Mouse (Mus musculus) lung, embryonic 16.5 days (tissue): ENCODE results near the gene Oxsr1. TPM values are rescaled to one million over a fixed set of nuclear protein-coding genes. Genes with fewer than 3 reads are reported as not detected.

Source experiments
- ATAC-seq: fragments of 200-750 bp; cut with Nextera tagmentation; 2 replicates; pipeline ENCODE4 v1.8.0; 2017; ENCODE audit warnings: low read depth, mild to moderate bottlenecking, moderate library complexity
- H3K27ac ChIP-seq: fragments of 300-500 bp; sonication (generic); 2 replicates; pipeline ENCODE4 v1.5.1; 2014; ENCODE audit warnings: mild to moderate bottlenecking, control low read depth, low read length
- H3K27me3 ChIP-seq: fragments of 300-500 bp; sonication (generic); 2 replicates; pipeline ENCODE4 v1.6.1; 2014; ENCODE audit warnings: low read depth, low read length, mixed read lengths; ENCODE audit not compliant: control insufficient read depth, insufficient read depth
- H3K36me3 ChIP-seq: fragments of 300-500 bp; sonication (generic); 2 replicates; pipeline ENCODE4 v1.6.1; 2014; ENCODE audit warnings: low read length; ENCODE audit not compliant: control insufficient read depth, insufficient read depth
- H3K4me1 ChIP-seq: fragments of 300-500 bp; sonication (generic); replicated peaks from 2 replicates; pipeline ENCODE4 v1.6.1; 2014; ENCODE audit warnings: low read length, mixed read lengths; ENCODE audit not compliant: control insufficient read depth, insufficient read depth
- H3K4me2 ChIP-seq: fragments of 300-500 bp; sonication (generic); 2 replicates; pipeline ENCODE4 v1.6.1; 2014; ENCODE audit warnings: low read depth, low read length, control low read depth
- H3K4me3 ChIP-seq: fragments of 300-500 bp; sonication (generic); 2 replicates; pipeline ENCODE4 v1.5.1; 2014; ENCODE audit warnings: mild to moderate bottlenecking, low read length, control low read depth
- H3K9ac ChIP-seq: fragments of 300-500 bp; sonication (generic); 2 replicates; pipeline ENCODE4 v1.6.1; 2014; ENCODE audit warnings: low read length, control low read depth
- H3K9me3 ChIP-seq: fragments of 300-500 bp; sonication (generic); 2 replicates; pipeline ENCODE4 v1.6.1; 2016; ENCODE audit warnings: low read length; ENCODE audit not compliant: control insufficient read depth
- WGBS: fragments of 180-500 bp; shearing (Covaris S2); extraction: QIAGEN DNeasy Blood & Tissue Kit; methylation state at CpG from one replicate; pipeline ENCODE4 v1.1.7; 2014; 5-methylcytosine and 5-hydroxymethylcytosine counted together
- polyA plus RNA-seq: library from polyadenylated mRNA; unstranded; fragments of >200 nt; fragmentation: Nextera tagmentation; extraction: Ambion mirVana; gene quantifications from 2 replicates; pipeline ENCODE4 v1.2.1, GENCODE M21; 2015

The Oxsr1 gene
- polyA plus RNA-seq, 1 experiment from 2014 or later = 9.3 TPM

GRCm38 (mm10) chr9:119339558-119340211 lies 17.5 kb upstream of the Oxsr1 start, which contains the start of gene Acaa1a:
TSS of gene Acaa1a (plus strand) at chr9:119339676.
- Histone ChIP-seq H3K9ac (peak within 1 kb of the TSS; percentile 91), H3K9me3 (no peaks in the 10 kb centered on the region), H3K4me2 (peak within 1 kb of the TSS; percentile 96), H3K4me1 (peaks cover 18% of the 10 kb centered on the region), H3K27ac (peak within 1 kb of the TSS; percentile 96), H3K4me3 (peak within 1 kb of the TSS; percentile 86), H3K27me3 (no peaks in the 10 kb centered on the region), H3K36me3 (peaks cover 12% of the 10 kb centered on the region)
- WGBS = under 1% methylated on average over 43 of the region's 43 CpGs
- peak; percentile 3; the same call in 1 of the 2 replicates for ATAC-seq

DNA sequence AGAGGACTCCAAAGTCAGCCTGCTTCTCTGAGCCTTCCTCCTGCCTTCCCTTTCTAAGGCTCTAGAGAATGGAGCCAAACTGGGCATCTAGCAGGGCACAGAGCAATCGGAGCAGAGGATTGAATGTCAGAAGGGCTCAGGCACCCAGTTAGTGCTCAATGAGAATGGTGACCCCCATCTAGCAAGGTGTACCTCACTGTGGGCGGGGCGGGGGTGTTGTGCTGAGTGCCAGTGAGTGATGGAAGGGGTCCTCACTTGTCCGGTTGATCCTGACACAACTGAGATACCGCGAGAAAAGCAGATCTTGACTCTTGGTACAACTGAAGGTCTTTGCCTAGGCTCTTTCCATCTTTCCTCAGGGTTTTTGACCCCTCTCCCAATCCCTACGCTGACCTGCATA lies 16.9 kb upstream of the Oxsr1 start:
- Histone ChIP-seq H3K9ac (peak overlapping the region; percentile 91), H3K27ac (no peak overlapping the region), H3K4me2 (peak overlapping the region; percentile 96), H3K9me3 (no peaks in the 10 kb centered on the region), H3K27me3 (no peaks in the 10 kb centered on the region), H3K4me1 (peaks cover 24% of the 10 kb centered on the region), H3K36me3 (peaks cover 9% of the 10 kb centered on the region), H3K4me3 (peak overlapping the region; percentile 86)
- no peak for ATAC-seq
- 38% methylated on average over 7 of the region's 7 CpGs for WGBS

DNA sequence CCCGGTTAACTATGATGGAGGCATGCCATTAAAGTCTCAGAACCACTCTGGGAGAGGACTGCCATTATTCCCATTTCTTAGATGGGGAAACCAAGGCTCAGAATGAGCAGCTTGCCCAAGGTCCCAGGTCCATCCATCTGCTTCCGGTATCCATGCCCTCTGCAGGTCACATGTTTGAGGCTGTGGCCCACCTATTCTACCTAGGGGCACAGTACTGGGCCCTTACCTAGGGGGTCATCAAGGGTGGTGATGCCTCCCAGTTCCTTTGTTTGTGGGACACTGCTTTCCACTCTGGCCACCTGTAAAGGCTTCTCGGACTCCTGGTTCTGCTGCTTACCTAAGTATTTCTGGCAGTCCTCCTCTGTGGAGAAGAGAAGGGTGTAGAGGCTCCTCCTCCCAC lies 16.1 kb upstream of the Oxsr1 start:
- no peak overlapping the region for H3K27ac ChIP-seq
- H3K9me3 ChIP-seq = no peaks in the 10 kb centered on the region
- H3K27me3 ChIP-seq = no peaks in the 10 kb centered on the region
- no peak for ATAC-seq
- peaks cover 27% of the 10 kb centered on the region for H3K4me1 ChIP-seq
- H3K36me3 ChIP-seq = peaks cover 5% of the 10 kb centered on the region; the same call in 1 of the 2 replicates
- no peak overlapping the region for H3K4me3 ChIP-seq
- no peak overlapping the region for H3K9ac ChIP-seq
- H3K4me2 ChIP-seq = no peak overlapping the region
- WGBS = 84% methylated on average over 3 of the region's 3 CpGs

DNA sequence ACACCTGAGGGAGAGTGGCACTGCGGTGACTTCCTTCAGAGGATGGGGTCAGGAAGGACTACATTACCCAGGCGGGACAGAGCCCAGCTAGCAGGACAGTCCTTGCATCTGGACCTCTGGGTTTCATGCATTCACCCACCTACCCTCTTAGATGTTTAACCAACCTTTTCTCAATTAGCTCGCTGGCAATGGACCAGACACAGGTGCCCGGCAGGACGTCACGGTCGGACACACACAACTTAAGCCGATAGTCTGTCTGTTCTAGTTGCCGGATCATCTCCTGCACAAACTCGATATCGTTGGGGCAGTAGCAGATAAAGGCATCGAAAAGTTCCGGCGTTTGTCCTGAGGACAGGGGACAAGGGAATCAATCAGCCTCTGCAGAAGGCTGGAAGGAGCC lies 15.6 kb upstream of the Oxsr1 start:
- peaks cover 5% of the 10 kb centered on the region; the same call in 1 of the 2 replicates for H3K36me3 ChIP-seq
- no peak overlapping the region for H3K27ac ChIP-seq
- H3K27me3 ChIP-seq = no peaks in the 10 kb centered on the region
- H3K9me3 ChIP-seq = no peaks in the 10 kb centered on the region
- H3K9ac ChIP-seq = no peak overlapping the region
- H3K4me3 ChIP-seq = no peak overlapping the region
- no peak overlapping the region for H3K4me2 ChIP-seq
- 93% methylated on average over 14 of the region's 14 CpGs for WGBS
- no peak for ATAC-seq
- H3K4me1 ChIP-seq = peaks cover 26% of the 10 kb centered on the region

GRCm38 (mm10) chr9:119335571-119335970 lies 13.3 kb upstream of the Oxsr1 start:
- H3K27ac ChIP-seq = no peak overlapping the region
- H3K36me3 ChIP-seq = peaks cover 5% of the 10 kb centered on the region; the same call in 1 of the 2 replicates
- no peak overlapping the region for H3K4me3 ChIP-seq
- no peak overlapping the region for H3K9ac ChIP-seq
- WGBS = 73% methylated on average over 4 of the region's 4 CpGs
- H3K9me3 ChIP-seq = no peaks in the 10 kb centered on the region
- H3K4me2 ChIP-seq = no peak overlapping the region
- H3K4me1 ChIP-seq = peaks cover 15% of the 10 kb centered on the region
- ATAC-seq = no peak
- no peaks in the 10 kb centered on the region for H3K27me3 ChIP-seq

GRCm38 (mm10) chr9:119334834-119335233 lies 12.6 kb upstream of the Oxsr1 start:
- Histone ChIP-seq H3K36me3 (peaks cover 5% of the 10 kb centered on the region; the same call in 1 of the 2 replicates), H3K27ac (peak overlapping the region; percentile 9), H3K9ac (no peak overlapping the region), H3K4me2 (no peak overlapping the region), H3K27me3 (no peaks in the 10 kb centered on the region), H3K9me3 (no peaks in the 10 kb centered on the region), H3K4me3 (no peak overlapping the region), H3K4me1 (peaks cover 11% of the 10 kb centered on the region; the same call in 1 of the 2 replicates)
- WGBS = 79% methylated on average over 2 of the region's 2 CpGs
- ATAC-seq = no peak

GRCm38 (mm10) chr9:119334324-119334723 lies 12.1 kb upstream of the Oxsr1 start:
- Histone ChIP-seq H3K27me3 (no peaks in the 10 kb centered on the region), H3K4me3 (no peak overlapping the region), H3K36me3 (peaks cover 5% of the 10 kb centered on the region; the same call in 1 of the 2 replicates), H3K4me2 (no peak overlapping the region), H3K9ac (no peak overlapping the region), H3K27ac (peak overlapping the region; percentile 9), H3K4me1 (peaks cover 11% of the 10 kb centered on the region; the same call in 1 of the 2 replicates), H3K9me3 (no peaks in the 10 kb centered on the region)
- 22% methylated on average over 10 of the region's 10 CpGs for WGBS
- ATAC-seq = peak; percentile 57

DNA sequence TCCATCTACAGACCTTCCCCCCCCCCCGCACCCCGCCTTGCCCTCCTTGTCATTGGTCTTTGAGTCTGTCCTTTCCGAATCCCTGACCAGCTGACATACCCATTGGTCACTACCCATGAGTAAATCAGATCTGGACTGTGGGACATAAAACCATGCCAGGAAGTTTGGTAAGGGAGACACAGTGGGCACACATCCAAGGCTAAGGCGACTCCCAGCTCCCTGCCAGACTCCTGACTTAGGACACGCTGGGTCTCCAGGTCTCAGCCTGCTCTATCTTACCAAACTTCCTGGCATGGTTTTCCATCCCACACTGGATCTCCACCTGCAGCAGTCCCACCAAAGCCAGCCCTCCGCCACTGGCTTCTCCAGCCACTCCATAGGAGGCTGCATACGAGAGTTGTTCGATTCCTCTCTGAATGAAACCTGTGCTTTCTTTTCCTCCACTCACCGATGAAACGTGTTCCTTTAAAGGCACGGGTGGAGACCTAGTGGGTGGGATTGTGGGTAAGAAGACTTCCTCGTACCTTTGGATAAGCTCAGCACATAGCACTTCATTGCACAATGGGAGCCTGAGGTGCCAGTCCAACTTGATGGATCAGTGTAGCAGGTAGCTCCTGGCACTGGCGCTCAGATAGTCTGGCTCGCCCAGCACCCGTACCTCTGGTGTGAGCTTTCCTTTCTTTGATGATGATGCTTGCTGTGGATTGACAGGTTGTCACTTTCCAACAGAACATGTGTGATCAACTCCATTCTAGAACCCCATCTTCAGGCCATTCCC lies 8.1 kb upstream of the Oxsr1 start:
- 84% methylated on average over 15 of the region's 15 CpGs for whole genome bisulfite sequencing
- Histone ChIP-seq H3K36me3 (no peaks in the 10 kb centered on the region), H3K4me1 (peaks cover 8% of the 10 kb centered on the region; the same call in 1 of the 2 replicates), H3K9ac (no peak overlapping the region), H3K4me2 (no peak overlapping the region), H3K9me3 (no peaks in the 10 kb centered on the region), H3K27me3 (no peaks in the 10 kb centered on the region), H3K4me3 (no peak overlapping the region), H3K27ac (no peak overlapping the region)
- ATAC-seq = no peak

DNA sequence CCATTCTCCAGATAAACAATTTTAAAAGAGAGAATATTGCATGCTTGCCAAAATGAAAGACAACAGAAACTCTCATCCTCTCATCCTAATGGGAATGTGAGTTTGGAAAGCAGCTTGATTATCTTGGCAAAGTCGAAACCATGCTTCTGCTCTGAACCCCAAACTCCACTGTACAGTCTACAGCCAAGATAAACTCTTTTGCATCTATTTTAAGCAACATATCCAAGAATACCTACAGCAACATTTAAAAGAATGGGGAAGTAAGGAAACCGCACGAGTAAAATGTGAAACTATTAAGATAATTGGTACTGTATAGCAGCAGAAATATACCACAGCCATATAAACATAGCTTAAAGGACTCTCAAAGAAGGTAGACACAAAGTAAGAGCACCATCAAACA lies 6.3 kb upstream of the Oxsr1 start:
- Histone ChIP-seq H3K9ac (no peak overlapping the region), H3K27me3 (no peaks in the 10 kb centered on the region), H3K4me2 (no peak overlapping the region), H3K4me3 (no peak overlapping the region), H3K36me3 (no peaks in the 10 kb centered on the region), H3K4me1 (no peaks in the 10 kb centered on the region), H3K9me3 (no peaks in the 10 kb centered on the region), H3K27ac (no peak overlapping the region)
- ATAC-seq = no peak
- 72% methylated on average over 3 of the region's 3 CpGs for WGBS
